8 mouse cellular contexts compared by ENCODE assay signal in the genomic region with DNA sequence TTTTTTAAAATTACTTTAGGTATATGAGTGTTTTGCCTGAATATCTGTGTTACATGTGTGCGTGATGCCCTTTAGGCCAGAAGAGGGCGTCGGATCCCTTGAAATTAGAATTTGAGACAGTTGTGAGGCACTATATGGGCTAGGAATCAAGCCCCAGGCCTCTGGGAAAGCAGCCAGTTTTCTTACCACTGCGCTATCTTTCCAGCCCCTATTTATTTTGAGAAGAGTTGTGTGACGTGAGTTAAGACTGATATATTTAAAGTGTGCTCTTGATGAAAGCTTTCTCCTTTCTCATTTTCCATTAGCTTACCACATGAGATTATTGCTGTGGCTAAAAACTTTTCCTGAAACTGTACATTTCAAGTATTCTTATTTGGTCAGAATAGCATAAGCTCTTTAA.
"Had no signal": no experiment of that assay in that cellular context is flagged by ENCODE, and none has a peak within 500 bp of the region (broad histone marks: within the 10 kb centered on the region; RNA-seq: fewer than 3 reads in every experiment).

No protein-coding gene starts in this region.

- DNase-seq: kidney, adult 2 months; kidney, postnatal 25 days; layer of hippocampus, adult 9-11 months; left cerebral cortex, postnatal 4 days; lung, adult 18-20 months; lung, postnatal 4 days; right cerebral cortex, postnatal 14 days; thymus, postnatal 4 days had no signal
